Mouse (Mus musculus): ENCODE measurements around the gene Vmn2r65.

Vmn2r65 gene

DNA sequence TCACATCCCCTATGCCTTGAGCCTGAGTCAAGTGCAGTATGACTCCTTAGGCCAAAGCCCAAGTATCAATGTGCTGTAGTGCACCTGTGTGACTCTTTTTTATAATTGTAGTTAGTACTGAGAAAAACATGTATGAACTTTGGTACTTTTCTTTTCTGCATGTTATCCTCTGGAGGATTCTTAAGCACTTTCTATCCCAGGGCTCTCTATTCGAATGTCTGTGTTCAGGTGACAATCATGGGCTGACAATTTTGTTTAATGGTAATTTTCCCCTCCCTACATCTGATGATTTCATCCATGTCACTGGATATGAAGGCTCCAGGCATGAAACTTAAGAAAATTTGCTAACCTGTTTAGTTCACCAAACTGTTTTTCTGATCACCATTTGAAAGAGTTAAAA is at the start of gene Vmn2r65:
Gene Vmn2r65 (minus strand): TSS at position 101 of the 400 bp plus-strand sequence.
- DNase-seq (ENCODE audit: low read depth, low spot score): no peak

- no peak for DNase-seq (ENCODE audit: low read depth, low spot score)
These were observed 48.3 kb upstream of the Vmn2r65 start, which contains the start of gene Vmn2r66 for GRCm38 (mm10) chr7:85012168-85012567. TSS of gene Vmn2r66 (minus strand) at chr7:85012268.

GRCm38 (mm10) chr7:84996694-84997093 is 32.8 kb upstream of the Vmn2r65 start:
- DNase-seq (ENCODE audit: low read depth, low spot score): no peak
